Mouse (Mus musculus) fat pad, adult 2 months (tissue): ENCODE measurements around the gene Bckdhb.

Experiments used
- DNase-seq: peaks from one replicate; pipeline ENCODE4 v3.0.0-alpha.2; 2011; ENCODE audit warnings: low read depth, low spot score; ENCODE audit errors: extremely low read depth

Gene Bckdhb

DNA sequence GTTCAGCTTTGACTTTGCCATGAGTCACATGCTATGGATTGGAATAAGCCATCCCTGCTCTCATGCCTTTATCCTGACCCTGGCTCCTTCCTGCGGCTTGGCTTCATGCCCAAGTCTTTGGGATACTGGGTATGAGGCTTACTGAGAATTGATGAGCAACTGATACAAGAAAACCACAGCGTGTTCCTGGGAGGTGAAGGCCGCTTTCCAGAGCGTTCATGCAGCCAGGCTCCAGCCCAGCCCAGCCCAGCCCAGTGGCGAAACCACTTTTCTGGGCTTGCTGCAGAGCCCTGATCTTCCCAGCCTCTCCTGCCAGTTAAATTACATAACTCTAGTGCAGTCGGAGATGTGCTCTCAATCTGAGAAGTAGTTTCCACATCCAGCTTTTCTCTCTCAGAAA, 169.2 kb downstream of the Bckdhb start:
- DNase-seq: peak; percentile 82

DNA sequence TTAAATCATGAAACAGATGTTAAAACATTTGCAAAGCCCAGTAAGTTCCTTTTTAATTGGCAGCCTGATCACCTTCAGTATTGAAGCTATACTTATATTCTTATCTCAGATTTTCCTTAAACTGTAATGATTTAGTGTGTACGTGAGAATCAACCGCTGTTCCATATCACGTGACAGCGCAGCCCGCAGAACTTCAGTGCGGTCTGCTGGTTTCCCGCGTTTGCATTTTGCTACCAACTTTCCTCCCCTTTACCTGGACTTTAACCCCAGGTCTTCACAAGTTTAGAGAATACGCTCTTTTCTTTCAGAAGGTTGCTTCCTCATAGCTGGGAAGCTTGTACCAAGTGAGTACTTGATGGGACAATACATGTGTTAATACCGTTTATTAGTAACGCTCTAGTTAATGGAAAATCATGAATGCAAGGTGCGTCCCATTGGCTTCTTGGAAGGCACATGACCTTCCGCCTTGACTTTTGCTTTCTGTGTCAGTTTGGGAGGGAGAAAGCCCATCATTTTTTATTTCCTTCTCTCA, 171.6 kb downstream of the Bckdhb start:
- DNase-seq: no peak

DNA sequence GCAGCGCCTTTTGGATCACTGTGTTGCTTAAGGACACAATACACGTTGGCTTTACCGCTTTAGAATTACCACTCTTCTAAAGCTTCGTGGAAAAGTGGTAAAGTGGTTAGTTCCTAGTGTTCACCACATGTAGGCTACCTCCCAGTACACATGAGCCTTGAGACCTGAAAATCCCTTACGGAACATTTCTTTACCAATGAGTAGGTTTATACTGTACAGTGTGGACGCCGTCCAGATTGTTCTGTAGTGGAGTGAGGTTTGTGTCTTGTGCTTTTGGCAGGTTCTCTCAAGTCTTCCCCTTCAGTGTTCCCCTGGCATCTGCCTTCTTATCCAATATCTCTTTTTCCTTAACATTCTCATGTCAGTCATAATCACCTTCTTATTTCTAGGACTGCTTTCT, 178.4 kb downstream of the Bckdhb start:
- no peak for DNase-seq

DNA sequence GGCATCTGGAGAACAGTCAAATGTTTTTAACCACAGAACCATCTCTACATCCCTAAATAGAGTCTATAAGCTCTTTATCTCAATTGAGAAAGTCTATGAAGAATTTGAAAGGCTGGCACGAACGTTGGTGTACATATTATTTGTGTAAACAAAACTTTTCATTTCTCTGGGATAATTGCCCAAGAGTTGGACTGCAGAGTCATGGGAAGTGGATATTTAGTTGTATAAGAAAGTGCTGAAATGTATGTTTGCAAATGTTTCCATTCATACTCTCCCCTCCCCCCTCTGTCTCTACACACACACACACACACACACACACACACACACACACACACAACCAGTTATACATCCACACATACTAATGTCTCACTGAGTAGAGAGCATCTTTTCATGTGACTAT, 181.5 kb downstream of the Bckdhb start:
- no peak for DNase-seq

DNA sequence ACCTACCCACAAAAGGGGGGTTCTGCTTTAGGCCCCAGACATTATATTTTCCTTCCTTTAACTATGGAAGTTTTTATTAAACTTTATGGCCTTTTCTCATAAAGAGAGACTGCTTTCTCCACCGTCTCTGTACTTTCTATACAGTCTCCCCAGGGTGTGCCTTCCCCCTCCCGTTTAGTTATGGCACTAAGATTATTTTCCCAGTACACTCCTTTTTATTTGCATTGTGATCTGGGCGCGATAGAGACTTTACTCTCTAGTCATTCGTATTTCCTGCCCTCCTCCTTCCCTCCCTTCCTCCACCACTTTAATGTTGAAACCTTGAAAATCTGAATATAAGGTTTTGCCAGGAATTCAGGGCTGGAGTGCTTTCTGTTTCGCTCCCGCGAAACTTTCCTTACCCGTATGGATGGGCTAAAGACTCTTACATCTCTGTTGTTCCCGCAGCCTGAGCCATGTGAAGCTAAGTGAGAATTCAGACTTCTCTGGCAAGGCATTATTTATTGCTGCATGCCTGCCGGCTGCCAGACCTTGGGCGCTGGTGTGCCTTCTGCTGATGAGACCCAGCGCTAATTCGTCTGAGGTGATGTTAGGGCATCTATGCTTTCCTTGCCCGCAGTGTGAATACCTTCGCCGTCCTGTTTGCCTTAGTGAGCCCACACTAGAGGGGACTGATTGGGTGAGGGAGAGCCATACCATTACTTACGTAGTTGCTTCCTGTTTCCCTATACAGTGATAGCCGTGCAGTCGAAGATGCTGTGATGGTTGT, 182.3 kb downstream of the Bckdhb start:
- DNase-seq: no peak

DNA sequence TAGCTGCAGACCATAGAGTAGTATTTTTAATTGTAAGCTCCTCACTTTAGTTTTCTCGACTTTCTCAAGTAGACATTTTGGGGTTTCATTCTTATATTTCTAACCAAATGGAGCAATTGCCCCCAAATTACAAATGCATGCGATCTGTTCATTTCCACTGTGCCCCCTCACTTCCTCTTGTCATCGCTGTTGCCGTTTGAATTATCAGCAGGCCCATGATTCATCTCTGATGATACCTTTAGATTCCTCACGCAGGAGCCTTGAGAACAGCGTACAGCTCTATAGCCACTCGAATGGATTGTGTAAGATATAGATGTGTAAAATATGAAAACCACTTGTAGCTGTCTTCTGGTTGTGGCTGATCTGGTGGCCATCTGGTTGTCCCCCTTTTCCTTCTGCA, 183.6 kb downstream of the Bckdhb start:
- DNase-seq: no peak

DNA sequence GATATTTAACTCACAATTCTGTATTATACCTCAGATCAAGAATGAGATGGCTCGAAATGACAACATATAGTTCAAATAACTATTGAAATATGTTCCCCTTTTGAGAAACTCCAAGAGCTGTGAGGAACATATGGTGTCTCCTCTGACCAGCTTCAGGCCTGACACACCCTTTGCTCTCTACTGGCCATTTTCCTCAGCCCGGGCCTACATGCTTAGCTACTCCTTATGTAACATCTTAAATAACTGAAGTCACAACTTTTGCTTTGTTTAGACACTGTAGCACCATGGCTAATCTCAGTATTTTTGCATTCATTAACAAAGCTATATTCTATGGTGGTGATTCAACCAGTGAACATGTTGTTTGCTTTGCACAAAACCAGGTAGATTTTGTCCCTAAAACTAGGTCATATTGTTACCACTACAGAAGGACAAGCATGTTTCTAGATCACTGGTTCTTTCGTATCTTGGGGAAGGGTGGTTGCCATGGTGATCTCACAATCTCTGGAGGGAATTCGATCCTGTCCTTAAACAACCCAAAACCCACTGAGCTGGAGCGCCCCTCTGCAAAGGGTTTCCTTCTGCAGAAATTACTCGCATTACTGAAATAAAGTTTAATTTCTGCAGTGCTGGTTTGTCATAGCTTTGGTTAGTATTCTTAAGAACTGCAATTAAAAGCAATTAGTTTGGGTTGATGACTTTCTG, 185.0 kb downstream of the Bckdhb start:
- no peak for DNase-seq

DNA sequence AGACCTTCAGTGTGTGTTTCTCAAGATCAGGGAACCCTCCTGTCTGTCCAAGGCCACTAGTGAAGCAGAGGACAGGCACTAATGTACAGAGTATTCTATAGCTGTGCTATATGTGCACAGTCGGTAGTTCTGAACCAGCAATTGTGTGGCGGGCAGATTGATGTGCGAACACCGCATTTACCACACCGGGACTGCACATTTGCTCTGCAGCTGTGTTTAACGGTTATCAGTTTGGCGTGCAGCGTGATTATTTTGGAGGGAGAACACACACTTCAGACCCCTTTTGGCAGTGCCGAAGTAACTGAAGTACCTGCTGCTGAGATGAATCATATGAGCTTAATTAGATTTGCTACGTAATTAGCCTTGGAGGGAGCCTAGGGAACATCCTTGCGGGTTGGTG, 185.7 kb downstream of the Bckdhb start:
- no peak for DNase-seq

DNA sequence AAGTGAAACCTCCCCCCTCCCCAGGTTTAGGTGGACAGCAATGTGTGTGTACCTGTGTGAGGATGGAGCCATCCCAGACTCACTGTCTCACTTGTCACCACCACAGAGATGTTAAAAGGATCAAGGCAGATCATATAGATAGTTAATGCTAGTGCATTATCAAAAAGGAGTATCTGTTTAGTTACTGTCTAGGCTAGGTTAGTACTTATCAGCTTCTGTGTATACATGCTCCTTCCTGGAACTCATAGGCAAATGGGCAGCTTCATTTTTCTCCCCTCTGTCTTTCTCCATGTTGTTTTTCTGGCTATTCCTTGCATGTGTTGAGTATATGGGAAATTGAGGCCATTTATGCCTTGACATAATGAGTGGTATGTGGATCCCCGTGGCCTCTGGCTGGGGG, 187.4 kb downstream of the Bckdhb start:
- DNase-seq: no peak

DNA sequence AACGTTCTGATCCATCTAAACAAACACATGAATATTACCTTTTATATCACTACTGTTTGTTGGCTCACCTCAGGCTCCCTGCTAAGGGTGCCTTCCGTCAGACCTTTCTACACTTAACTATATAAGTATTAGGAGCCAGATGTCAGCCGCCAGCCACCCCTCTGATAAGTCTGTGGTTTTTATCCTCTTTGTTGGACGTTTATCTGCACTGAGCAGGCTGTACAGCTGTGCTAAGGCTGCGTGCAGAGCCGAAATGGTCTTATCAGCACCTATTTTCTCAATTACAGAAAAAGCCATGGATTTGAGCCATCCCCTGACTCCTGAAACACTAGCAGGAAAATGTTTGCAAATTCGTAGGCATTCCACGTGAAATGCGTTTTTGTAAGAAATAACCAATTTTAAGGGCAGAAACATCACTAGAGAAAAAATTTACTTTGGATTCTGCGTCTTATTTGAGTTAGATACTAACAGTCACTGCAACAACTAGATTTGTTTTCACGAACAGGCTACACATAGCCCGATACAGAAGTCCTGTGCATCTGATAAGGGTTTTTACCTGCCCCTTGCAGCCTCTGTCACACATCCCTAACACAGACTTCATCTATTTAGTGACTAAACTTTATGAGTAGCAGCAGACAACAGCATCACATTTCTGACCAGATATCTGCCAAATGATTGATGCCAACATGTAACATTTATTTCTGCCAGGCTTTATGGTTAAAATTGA, 188.1 kb downstream of the Bckdhb start:
- no peak for DNase-seq

DNA sequence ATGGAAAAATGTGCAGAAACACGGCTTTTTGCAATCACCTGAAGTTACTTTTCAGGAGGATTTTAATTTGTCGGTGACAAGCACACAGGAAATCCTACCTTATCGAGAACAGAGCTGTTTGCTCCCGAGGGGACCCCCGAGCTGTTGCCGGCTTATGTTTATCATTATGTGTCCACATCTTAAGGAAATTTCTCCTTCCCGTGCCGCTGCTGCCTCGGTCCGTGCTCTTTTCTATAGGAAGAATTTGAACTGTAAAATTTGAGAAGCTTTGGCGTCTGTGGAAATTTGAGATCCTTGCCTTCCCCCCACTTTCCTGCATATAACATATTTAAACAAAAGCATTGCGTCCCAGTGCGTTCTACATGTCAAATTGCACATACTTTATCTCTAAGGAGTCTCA, 189.3 kb downstream of the Bckdhb start:
- no peak for DNase-seq

DNA sequence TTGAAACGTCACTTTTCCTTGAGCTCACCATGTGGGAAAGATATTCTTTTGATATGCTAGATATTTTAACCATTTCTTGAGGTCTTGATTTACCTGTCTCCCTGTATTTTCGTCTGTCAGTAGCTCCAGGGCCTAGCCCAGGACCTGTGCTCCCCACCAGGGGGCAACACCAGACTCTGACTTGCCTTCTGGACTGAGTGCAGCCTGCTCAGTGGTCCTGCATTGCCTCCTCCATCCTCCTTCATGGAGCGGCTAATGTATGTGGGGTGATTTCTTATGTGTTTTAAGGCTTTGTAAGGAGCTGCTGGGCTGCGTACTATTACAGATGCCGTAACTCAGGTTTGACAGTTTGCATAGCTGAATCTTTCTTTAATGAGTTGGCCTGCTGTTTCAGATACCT, 192.4 kb downstream of the Bckdhb start:
- no peak for DNase-seq

DNA sequence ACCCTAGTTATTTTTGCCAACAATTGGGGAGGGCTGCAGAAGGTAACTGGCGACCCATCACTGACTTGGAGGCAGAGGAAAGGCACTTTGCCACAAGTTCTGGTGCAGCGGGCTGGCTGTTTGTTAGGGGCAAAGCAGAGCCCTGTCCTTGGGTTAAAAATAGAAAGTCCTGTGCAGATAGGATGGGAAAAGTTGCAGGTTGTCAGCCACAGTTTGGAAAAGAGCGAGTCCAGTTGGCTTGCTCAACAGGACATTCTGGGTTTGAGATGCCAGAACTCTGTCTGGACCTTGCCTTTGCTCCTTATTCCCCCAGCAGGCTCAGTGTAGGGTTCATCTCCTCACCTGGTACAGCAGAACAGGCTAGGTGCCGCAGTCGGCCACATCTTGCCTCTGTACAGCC, 200.1 kb downstream of the Bckdhb start:
- no peak for DNase-seq

DNA sequence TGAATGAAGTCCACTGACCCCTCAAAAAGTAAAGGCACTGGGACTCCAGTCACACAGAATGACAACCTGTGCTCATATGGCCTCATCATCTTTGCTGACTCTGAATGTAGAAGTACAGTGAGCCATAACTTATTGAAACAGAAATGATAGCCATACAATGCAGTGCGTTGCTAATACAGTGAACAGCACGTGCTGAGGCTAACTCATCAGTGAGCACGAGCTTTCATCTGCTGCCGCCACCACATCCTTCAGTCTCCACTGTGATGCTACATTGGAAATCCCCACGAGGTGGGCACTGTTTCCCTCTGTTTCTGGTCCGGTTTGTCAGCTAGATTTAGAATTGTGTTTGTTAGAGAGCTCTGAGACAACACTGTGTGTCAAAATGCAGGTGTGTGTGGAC, 205.4 kb downstream of the Bckdhb start:
- no peak for DNase-seq

DNA sequence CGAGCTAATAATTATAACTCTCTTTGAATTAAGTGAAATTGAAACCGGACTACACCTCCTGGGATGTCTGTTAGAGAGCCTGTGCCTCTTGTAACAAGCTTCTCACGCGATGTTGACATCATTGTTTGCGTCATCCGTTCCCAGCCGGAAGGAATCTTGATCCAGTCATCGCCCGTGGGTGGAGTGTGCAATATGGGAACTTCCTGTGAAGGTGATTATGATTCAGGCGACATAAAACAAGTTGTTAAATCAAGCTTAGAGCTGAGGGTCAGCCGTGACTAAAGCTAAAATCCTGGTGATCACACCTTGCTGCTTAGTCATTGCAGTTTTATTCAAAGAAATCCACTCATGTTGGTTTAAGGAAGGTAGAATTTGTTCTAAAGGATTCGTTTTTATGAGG, 210.1 kb downstream of the Bckdhb start:
- peak; percentile 42 for DNase-seq

DNA sequence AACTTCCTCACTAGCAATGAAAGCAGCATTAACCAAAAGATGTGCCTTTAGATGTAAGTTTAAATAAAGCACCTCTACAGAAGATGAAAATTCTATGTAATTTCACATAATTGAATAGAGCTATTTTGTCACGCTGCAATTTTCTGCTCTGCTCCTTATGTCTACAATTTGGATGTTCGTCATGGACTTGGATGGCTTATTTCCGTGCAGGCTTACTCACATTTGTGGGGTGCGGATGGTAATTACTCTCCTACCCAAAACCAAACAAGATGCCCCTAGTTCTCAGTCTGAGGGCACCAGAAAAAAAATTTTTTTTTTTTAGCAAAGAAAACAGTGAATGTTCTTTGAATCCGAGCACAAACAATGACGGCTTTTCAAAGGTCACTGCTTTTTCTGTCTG, 212.2 kb downstream of the Bckdhb start:
- no peak for DNase-seq

DNA sequence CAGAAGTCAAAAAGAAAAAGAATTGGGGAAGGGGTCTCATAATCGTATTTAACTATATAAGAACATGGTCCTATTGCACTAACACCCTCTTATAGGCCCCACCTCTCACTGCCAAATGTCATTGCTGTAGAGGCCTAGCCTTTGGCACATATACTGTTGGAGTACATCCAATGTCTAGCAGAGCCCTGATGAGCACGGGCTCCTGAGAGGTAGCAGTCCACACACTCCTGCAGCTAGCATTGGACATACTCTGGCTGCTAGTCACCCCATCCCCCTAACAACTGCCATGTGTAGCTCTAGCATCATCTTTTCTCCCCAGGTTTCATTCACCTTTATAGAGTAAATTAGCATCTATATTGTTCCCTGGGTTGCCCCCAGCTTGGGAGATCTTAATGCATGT, 223.2 kb downstream of the Bckdhb start:
- no peak for DNase-seq
